Mouse (Mus musculus): ENCODE data around the gene Pspc1.

DNA sequence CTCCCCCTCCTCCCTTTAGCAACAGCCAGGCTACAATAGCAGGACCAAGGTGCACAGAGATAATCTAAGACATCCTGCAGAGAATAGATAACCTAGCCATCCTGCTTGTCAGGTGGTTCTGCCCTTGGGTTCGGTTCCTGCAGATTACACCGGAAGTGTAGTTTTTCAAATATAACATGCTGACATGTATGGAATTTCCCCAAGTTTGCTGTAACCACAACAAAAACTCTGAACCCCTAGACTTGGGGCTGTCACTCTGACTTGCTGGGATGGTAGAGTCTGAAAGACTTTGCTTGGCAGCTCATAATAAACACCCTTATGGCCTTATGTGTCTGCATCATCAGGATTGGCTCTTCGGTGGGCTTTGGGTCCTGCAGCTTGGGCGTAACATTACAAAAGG is 38.4 kb upstream of the Pspc1 start:
- TF ChIP-seq POLR2A (IDR thresholded peaks at IDR 0.05; ENCODE audit: control insufficient read depth, extremely low read depth, insufficient read depth, low read length, poor library complexity) (no peak), CTCF (IDR thresholded peaks at IDR 0.05; ENCODE audit: borderline replicate concordance, control insufficient read depth, extremely low read depth, insufficient read depth, low read length, poor library complexity) (no peak)
